Mouse (Mus musculus) kidney, embryonic 16.5 days (tissue): ENCODE measurements at regions not wholly inside any gene's neighbourhood (a gene's known extent, or its start where the extent isn't known, plus 50 kb on each side); places are given as distances from the start of the nearest gene placed in this dataset.

Experiments used
- ATAC-seq: fragments of 200-750 bp; cut with Nextera tagmentation; 2 replicates; pipeline ENCODE4 v1.8.0; 2017; ENCODE audit warnings: moderate TSS enrichment; ENCODE audit not compliant: low FRiP score, low TSS enrichment
- H3K27ac ChIP-seq: fragments of 300-500 bp; sonication (generic); 2 replicates; pipeline ENCODE4 v1.5.1; 2014; ENCODE audit warnings: low read length
- H3K27me3 ChIP-seq: fragments of 300-500 bp; sonication (generic); 2 replicates; pipeline ENCODE4 v1.6.1; 2014; ENCODE audit warnings: low read length, control low read depth, mixed read lengths; ENCODE audit not compliant: insufficient read depth
- H3K36me3 ChIP-seq: fragments of 300-500 bp; sonication (generic); 2 replicates; pipeline ENCODE4 v1.6.1; 2014; ENCODE audit warnings: low read length, control low read depth, mixed read lengths; ENCODE audit not compliant: insufficient read depth
- H3K4me1 ChIP-seq: fragments of 300-500 bp; sonication (generic); 2 replicates; pipeline ENCODE4 v1.6.1; 2014; ENCODE audit warnings: low read length, control low read depth, mixed read lengths; ENCODE audit not compliant: insufficient read depth
- H3K4me2 ChIP-seq: fragments of 300-500 bp; sonication (generic); replicated peaks from 2 replicates; pipeline ENCODE4 v1.6.1; 2014; ENCODE audit warnings: low read depth, low read length
- H3K4me3 ChIP-seq: fragments of 300-500 bp; sonication (generic); 2 replicates; pipeline ENCODE4 v1.5.1; 2014; ENCODE audit warnings: mild to moderate bottlenecking, low read length
- H3K9ac ChIP-seq: fragments of 300-500 bp; sonication (generic); replicated peaks from 2 replicates; pipeline ENCODE4 v1.6.1; 2014; ENCODE audit warnings: low read length
- H3K9me3 ChIP-seq: fragments of 300-500 bp; sonication (generic); 2 replicates; pipeline ENCODE4 v1.6.1; 2016; ENCODE audit warnings: low read length, control low read depth
- WGBS: fragments of 180-500 bp; shearing (Covaris S2); extraction: QIAGEN DNeasy Blood & Tissue Kit; methylation state at CpG from one replicate; pipeline ENCODE4 v1.1.7; 2014; 5-methylcytosine and 5-hydroxymethylcytosine counted together

DNA sequence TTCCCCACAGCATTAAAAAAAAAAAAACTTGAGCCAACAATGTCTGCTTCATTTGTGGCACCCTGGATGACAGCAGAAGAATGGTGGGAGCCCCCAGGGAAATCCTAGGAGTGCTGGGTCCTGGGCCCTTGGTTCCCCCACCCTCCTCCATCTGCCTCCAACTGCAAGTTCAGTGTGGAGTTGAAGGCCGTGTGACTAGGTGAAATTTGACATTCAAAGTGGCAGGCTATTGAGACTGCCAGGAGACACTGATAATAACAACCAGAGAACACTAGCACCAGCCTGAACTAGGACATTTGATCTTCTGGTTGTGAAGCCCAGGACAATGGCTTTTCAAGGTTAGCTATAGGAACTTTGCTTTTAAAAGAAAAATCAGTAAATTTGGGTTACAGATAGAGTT, 74.0 kb downstream of the Adamts15 start:
- H3K9ac ChIP-seq: no peak overlapping the region
- 43% methylated on average over 1 of the region's 1 CpGs for WGBS

GRCm38 (mm10) chr9:30845609-30846290, 76.5 kb downstream of the Adamts15 start:
- no peaks in the 10 kb centered on the region for H3K36me3 ChIP-seq
- no peak overlapping the region for H3K4me2 ChIP-seq
- peaks cover 5% of the 10 kb centered on the region; the same call in 1 of the 2 replicates for H3K4me1 ChIP-seq
- 74% methylated on average over 10 of the region's 10 CpGs for WGBS
- no peaks in the 10 kb centered on the region for H3K27me3 ChIP-seq
- no peak overlapping the region for H3K9ac ChIP-seq
- no peak for ATAC-seq
- H3K4me3 ChIP-seq: no peak overlapping the region
- no peak overlapping the region for H3K27ac ChIP-seq
- no peaks in the 10 kb centered on the region for H3K9me3 ChIP-seq

More for the DNA sequence above, 74.0 kb downstream of the Adamts15 start:
- H3K4me1 ChIP-seq: peaks cover 5% of the 10 kb centered on the region; the same call in 1 of the 2 replicates
- no peak overlapping the region for H3K4me2 ChIP-seq
- H3K27me3 ChIP-seq: no peaks in the 10 kb centered on the region
- ATAC-seq: no peak
- no peaks in the 10 kb centered on the region for H3K36me3 ChIP-seq
- H3K9me3 ChIP-seq: no peaks in the 10 kb centered on the region
- no peak overlapping the region for H3K27ac ChIP-seq
- H3K4me3 ChIP-seq: no peak overlapping the region

DNA sequence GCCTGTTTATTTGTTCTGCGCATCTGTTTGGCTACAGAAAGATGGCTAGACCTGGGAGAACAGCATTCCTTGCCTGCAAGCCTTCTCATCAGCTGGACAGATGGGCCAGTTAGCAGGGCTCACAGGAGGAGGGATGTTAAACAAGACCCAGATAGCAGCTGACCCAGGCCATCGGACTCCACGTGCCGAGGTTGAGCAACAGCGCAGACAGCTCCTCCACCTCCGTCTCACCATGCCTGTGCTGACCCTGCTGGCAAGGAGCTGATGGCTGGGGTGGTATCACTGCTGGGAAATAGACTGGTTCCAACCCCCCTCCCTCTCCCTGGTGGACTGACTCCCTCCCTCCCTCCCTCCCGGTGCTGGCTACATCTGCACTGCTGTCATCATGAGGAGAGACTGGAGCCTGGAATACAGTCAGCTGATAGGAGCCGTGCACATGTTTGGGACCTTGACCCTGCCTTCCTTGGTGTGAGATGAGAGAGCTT, 78.1 kb downstream of the Adamts15 start:
- H3K36me3 ChIP-seq: no peaks in the 10 kb centered on the region
- H3K9ac ChIP-seq: no peak overlapping the region
- no peaks in the 10 kb centered on the region for H3K27me3 ChIP-seq
- WGBS: 34% methylated on average over 8 of the region's 8 CpGs
- no peak overlapping the region for H3K4me2 ChIP-seq
- H3K27ac ChIP-seq: no peak overlapping the region
- ATAC-seq: peak; percentile 67; the same call in 1 of the 2 replicates
- no peaks in the 10 kb centered on the region for H3K9me3 ChIP-seq
- no peak overlapping the region for H3K4me3 ChIP-seq
- H3K4me1 ChIP-seq: no peaks in the 10 kb centered on the region

DNA sequence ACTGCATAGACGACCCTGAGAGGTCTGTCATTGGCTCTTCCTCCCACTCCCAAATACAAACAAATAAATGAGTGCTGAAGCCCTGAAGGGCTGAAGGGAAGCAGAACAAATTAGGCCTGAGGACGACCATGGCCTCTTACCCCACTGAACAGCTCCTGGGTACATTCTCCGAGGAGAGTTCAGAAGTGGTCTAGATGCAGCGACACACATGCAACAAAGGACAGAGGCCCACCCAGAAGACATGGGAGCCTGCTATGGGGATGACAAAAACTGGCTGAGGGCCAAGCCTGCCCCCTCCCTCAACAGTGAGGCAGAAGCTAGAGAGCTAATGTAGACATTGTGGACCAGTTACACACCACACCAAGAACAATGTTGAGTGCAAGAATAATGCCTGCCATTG, 87.3 kb downstream of the Adamts15 start:
- no peaks in the 10 kb centered on the region for H3K27me3 ChIP-seq
- no peak overlapping the region for H3K9ac ChIP-seq
- H3K27ac ChIP-seq: no peak overlapping the region
- WGBS: 34% methylated on average over 4 of the region's 4 CpGs
- no peaks in the 10 kb centered on the region for H3K9me3 ChIP-seq
- no peaks in the 10 kb centered on the region for H3K36me3 ChIP-seq
- no peak overlapping the region for H3K4me2 ChIP-seq
- H3K4me3 ChIP-seq: no peak overlapping the region
- peaks cover 7% of the 10 kb centered on the region; the same call in 1 of the 2 replicates for H3K4me1 ChIP-seq
- no peak for ATAC-seq

- Histone ChIP-seq H3K27ac (0 out of 2 replicates have a peak overlapping the region, but pooled peaks have one; percentile 7), H3K4me2 (no peak overlapping the region), H3K4me3 (no peak overlapping the region), H3K9ac (no peak overlapping the region), H3K4me1 (peaks cover 7% of the 10 kb centered on the region; the same call in 1 of the 2 replicates), H3K27me3 (no peaks in the 10 kb centered on the region), H3K36me3 (no peaks in the 10 kb centered on the region), H3K9me3 (no peaks in the 10 kb centered on the region)
- ATAC-seq: no peak
- 45% methylated on average over 10 of the region's 10 CpGs for WGBS
Measured at GRCm38 (mm10) chr9:30834565-30834905, 87.7 kb downstream of the Adamts15 start.

DNA sequence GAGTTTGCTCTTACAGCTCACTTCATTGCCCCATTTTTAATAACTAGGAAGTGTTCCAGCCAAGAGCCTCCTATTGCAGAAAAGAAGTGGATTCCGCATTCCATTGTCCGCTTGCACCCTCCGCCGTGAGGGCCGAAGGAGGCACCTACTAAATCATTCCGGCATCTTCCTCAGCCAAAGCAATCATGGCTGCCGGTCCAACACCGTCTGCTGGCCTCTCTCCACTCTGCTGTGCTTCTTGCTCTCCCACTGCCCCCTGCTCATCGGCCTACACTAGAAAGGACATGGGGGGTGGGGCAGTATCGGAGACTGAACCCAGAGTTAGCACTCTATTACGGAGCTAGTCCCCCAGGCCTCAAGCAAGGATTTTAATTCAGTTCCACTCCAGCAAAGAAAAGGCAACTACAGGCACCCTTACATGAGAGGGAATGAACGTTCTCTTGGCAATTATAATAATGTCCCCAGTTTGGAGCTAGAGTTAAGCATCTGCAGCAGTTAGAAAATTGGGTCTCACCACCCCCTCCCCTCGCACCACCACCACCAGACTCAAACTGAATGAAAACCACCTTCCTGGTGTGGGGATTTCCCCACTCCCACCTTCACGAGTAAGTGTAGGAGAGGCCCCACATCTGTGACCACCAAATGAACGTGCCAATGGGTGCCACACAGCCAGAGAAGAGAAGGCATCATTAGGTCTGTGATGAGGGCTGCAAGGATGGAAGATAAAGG, 88.3 kb downstream of the Adamts15 start:
- Histone ChIP-seq H3K9me3 (no peaks in the 10 kb centered on the region), H3K27me3 (no peaks in the 10 kb centered on the region), H3K36me3 (no peaks in the 10 kb centered on the region), H3K4me3 (no peak overlapping the region), H3K4me1 (peaks cover 7% of the 10 kb centered on the region; the same call in 1 of the 2 replicates), H3K27ac (0 out of 2 replicates have a peak overlapping the region, but pooled peaks have one; percentile 7), H3K4me2 (no peak overlapping the region; the same call in 1 of the 2 replicates), H3K9ac (no peak overlapping the region)
- 52% methylated on average over 15 of the region's 15 CpGs for WGBS
- ATAC-seq: peak; percentile 59; the same call in 1 of the 2 replicates

- Histone ChIP-seq H3K27me3 (no peaks in the 10 kb centered on the region), H3K4me1 (peaks cover 2% of the 10 kb centered on the region; the same call in 1 of the 2 replicates), H3K4me3 (no peak overlapping the region), H3K4me2 (no peak overlapping the region), H3K9me3 (peaks cover 5% of the 10 kb centered on the region), H3K9ac (no peak overlapping the region), H3K36me3 (no peaks in the 10 kb centered on the region), H3K27ac (no peak overlapping the region)
- 56% methylated on average over 3 of the region's 3 CpGs for WGBS
- no peak for ATAC-seq
Measured at GRCm38 (mm10) chr9:30829158-30829870, 92.9 kb downstream of the Adamts15 start.

- WGBS: 63% methylated on average over 1 of the region's 1 CpGs
- ATAC-seq: no peak
- Histone ChIP-seq H3K36me3 (no peaks in the 10 kb centered on the region), H3K27me3 (no peaks in the 10 kb centered on the region), H3K27ac (no peak overlapping the region), H3K4me3 (no peak overlapping the region), H3K9me3 (peaks cover 5% of the 10 kb centered on the region), H3K4me2 (no peak overlapping the region), H3K4me1 (no peaks in the 10 kb centered on the region), H3K9ac (no peak overlapping the region)
Measured at GRCm38 (mm10) chr9:30827780-30828179, 94.5 kb downstream of the Adamts15 start.

GRCm38 (mm10) chr9:30824056-30824625, 98.1 kb downstream of the Adamts15 start:
- Histone ChIP-seq H3K27me3 (no peaks in the 10 kb centered on the region), H3K4me2 (no peak overlapping the region), H3K4me1 (no peaks in the 10 kb centered on the region), H3K9ac (no peak overlapping the region), H3K27ac (no peak overlapping the region), H3K9me3 (peaks cover 5% of the 10 kb centered on the region), H3K36me3 (no peaks in the 10 kb centered on the region), H3K4me3 (no peak overlapping the region)
- no peak for ATAC-seq
- WGBS: 33% methylated on average over 4 of the region's 4 CpGs
